Mouse (Mus musculus) olfactory bulb, adult 2 months (tissue): ENCODE measurements around the gene Brd1.

Experiments used
- CTCF ChIP-seq: fragments of 200-500 bp; IDR thresholded peaks from 2 replicates; pipeline ENCODE4 v1.5.1; 2012; ENCODE audit warnings: low read depth, mild to moderate bottlenecking, low read length, moderate library complexity; ENCODE audit not compliant: insufficient read depth
- POLR2A ChIP-seq: fragments of 200-500 bp; IDR thresholded peaks from 2 replicates; pipeline ENCODE4 v1.6.1; 2012; ENCODE audit warnings: mild to moderate bottlenecking, low read depth, low read length, moderate library complexity; ENCODE audit not compliant: insufficient read depth

GRCm38 (mm10) chr15:88651019-88651418 lies 83.0 kb downstream of the Brd1 start:
- peak; percentile 89 for TF ChIP-seq CTCF
- no peak for TF ChIP-seq POLR2A
